Mouse (Mus musculus) hindbrain, embryonic 14.5 days (tissue): ENCODE measurements around the gene Rft1. TPM values are rescaled to one million over a fixed set of nuclear protein-coding genes. Genes with fewer than 3 reads are reported as not detected.

ENCODE experiments used
- ATAC-seq: fragments of 200-750 bp; cut with Nextera tagmentation; 2 replicates; pipeline ENCODE4 v1.8.0; 2017; ENCODE audit warnings: moderate number of reproducible peaks, mild to moderate bottlenecking, moderate TSS enrichment, moderate library complexity; ENCODE audit not compliant: low FRiP score
- DNase-seq: peaks from one replicate; pipeline ENCODE4 v3.0.0-alpha.2; 2015; ENCODE audit warnings: low spot score
- H3K27ac ChIP-seq: fragments of 300-500 bp; sonication (generic); 2 replicates; pipeline ENCODE4 v1.5.1; 2014; ENCODE audit warnings: mild to moderate bottlenecking, moderate library complexity
- H3K27me3 ChIP-seq: fragments of 300-500 bp; sonication (generic); 2 replicates; pipeline ENCODE4 v1.6.1; 2014; ENCODE audit warnings: mild to moderate bottlenecking, low read length, mixed read lengths; ENCODE audit not compliant: control insufficient read depth, insufficient read depth
- H3K36me3 ChIP-seq: fragments of 300-500 bp; sonication (generic); replicated peaks from 2 replicates; pipeline ENCODE4 v1.6.1; 2014; ENCODE audit not compliant: control insufficient read depth, insufficient read depth
- H3K4me1 ChIP-seq: fragments of 300-500 bp; sonication (generic); replicated peaks from 2 replicates; pipeline ENCODE4 v1.6.1; 2014; ENCODE audit warnings: antibody characterized with exemption, low read length, mixed read lengths; ENCODE audit not compliant: control insufficient read depth, insufficient read depth
- H3K4me2 ChIP-seq: fragments of 300-500 bp; sonication (generic); replicated peaks from 2 replicates; pipeline ENCODE4 v1.6.1; 2014; ENCODE audit warnings: mild to moderate bottlenecking, moderate library complexity
- H3K4me3 ChIP-seq: fragments of 300-500 bp; sonication (generic); replicated peaks from 2 replicates; pipeline ENCODE4 v1.5.1; 2014; ENCODE audit warnings: mild to moderate bottlenecking, low read length
- H3K9ac ChIP-seq: fragments of 300-500 bp; sonication (generic); 2 replicates; pipeline ENCODE4 v1.6.1; 2014
- H3K9me3 ChIP-seq: fragments of 300-500 bp; sonication (generic); 2 replicates; pipeline ENCODE4 v1.6.1; 2016; ENCODE audit warnings: low read length; ENCODE audit not compliant: control insufficient read depth
- WGBS: fragments of 180-500 bp; shearing (Covaris S2); extraction: QIAGEN DNeasy Blood & Tissue Kit; methylation state at CpG from one replicate; pipeline ENCODE4 v1.1.7; 2014; 5-methylcytosine and 5-hydroxymethylcytosine counted together
- polyA plus RNA-seq: library from polyadenylated mRNA; unstranded; fragments of >200 nt; fragmentation: Nextera tagmentation; extraction: Ambion mirVana; gene quantifications from 2 replicates; pipeline ENCODE4 v1.2.1, GENCODE M21; 2014

Gene Rft1
- polyA plus RNA-seq, 1 experiment from 2014 or later: 9.0 TPM

- no peak for DNase-seq
- H3K9ac ChIP-seq: no peak overlapping the region
- no peaks in the 10 kb centered on the region for H3K9me3 ChIP-seq
- H3K36me3 ChIP-seq: no peaks in the 10 kb centered on the region
- H3K4me3 ChIP-seq: peak overlapping the region; percentile 58
- ATAC-seq: no peak; the same call in 1 of the 2 replicates
- H3K27me3 ChIP-seq: peaks cover 4% of the 10 kb centered on the region; the same call in 1 of the 2 replicates
- WGBS: 55% methylated on average over 12 of the region's 12 CpGs
- H3K27ac ChIP-seq: no peak overlapping the region
- peak overlapping the region; percentile 68 for H3K4me2 ChIP-seq
- peaks cover 5% of the 10 kb centered on the region for H3K4me1 ChIP-seq
These were observed 27.1 kb upstream of the Rft1 start for GRCm38 (mm10) chr14:30626756-30627742.

GRCm38 (mm10) chr14:30628235-30628634 is 25.9 kb upstream of the Rft1 start:
- Histone ChIP-seq H3K36me3 (no peaks in the 10 kb centered on the region), H3K9ac (no peak overlapping the region), H3K4me3 (no peak overlapping the region), H3K4me1 (peaks cover 5% of the 10 kb centered on the region), H3K9me3 (no peaks in the 10 kb centered on the region), H3K4me2 (no peak overlapping the region), H3K27me3 (peaks cover 4% of the 10 kb centered on the region; the same call in 1 of the 2 replicates), H3K27ac (no peak overlapping the region)
- ATAC-seq (no peak), DNase-seq (no peak)
- WGBS: 95% methylated on average over 5 of the region's 5 CpGs

- H3K36me3 ChIP-seq: no peaks in the 10 kb centered on the region
- no peak overlapping the region for H3K27ac ChIP-seq
- no peaks in the 10 kb centered on the region for H3K9me3 ChIP-seq
- DNase-seq (no peak), ATAC-seq (no peak)
- 53% methylated on average over 4 of the region's 4 CpGs for WGBS
- H3K27me3 ChIP-seq: peaks cover 2% of the 10 kb centered on the region; the same call in 1 of the 2 replicates
- peaks cover 5% of the 10 kb centered on the region for H3K4me1 ChIP-seq
- H3K9ac ChIP-seq: no peak overlapping the region
- no peak overlapping the region for H3K4me3 ChIP-seq
- H3K4me2 ChIP-seq: no peak overlapping the region
These were observed 24.3 kb upstream of the Rft1 start for GRCm38 (mm10) chr14:30629839-30630238.

- Histone ChIP-seq H3K4me3 (no peak overlapping the region), H3K36me3 (no peaks in the 10 kb centered on the region), H3K27ac (no peak overlapping the region), H3K9ac (no peak overlapping the region), H3K27me3 (no peaks in the 10 kb centered on the region; the same call in 1 of the 2 replicates), H3K4me1 (no peaks in the 10 kb centered on the region; the same call in none of the 2 replicates), H3K9me3 (no peaks in the 10 kb centered on the region), H3K4me2 (no peak overlapping the region)
- WGBS: 78% methylated on average over 5 of the region's 5 CpGs
- ATAC-seq: no peak
- no peak for DNase-seq
These were observed 23.2 kb upstream of the Rft1 start for GRCm38 (mm10) chr14:30630811-30631576.

GRCm38 (mm10) chr14:30631834-30632233 is 22.3 kb upstream of the Rft1 start:
- Histone ChIP-seq H3K27ac (no peak overlapping the region), H3K4me1 (no peaks in the 10 kb centered on the region; the same call in 1 of the 2 replicates), H3K4me2 (no peak overlapping the region), H3K27me3 (no peaks in the 10 kb centered on the region), H3K9me3 (no peaks in the 10 kb centered on the region), H3K9ac (no peak overlapping the region), H3K36me3 (no peaks in the 10 kb centered on the region), H3K4me3 (no peak overlapping the region)
- DNase-seq (no peak), ATAC-seq (no peak)
- WGBS: 45% methylated on average over 2 of the region's 2 CpGs

GRCm38 (mm10) chr14:30633708-30634107 is 20.5 kb upstream of the Rft1 start:
- WGBS: 84% methylated on average over 7 of the region's 7 CpGs
- H3K9me3 ChIP-seq: no peaks in the 10 kb centered on the region
- no peak overlapping the region for H3K4me2 ChIP-seq
- H3K4me3 ChIP-seq: no peak overlapping the region
- H3K27ac ChIP-seq: no peak overlapping the region
- no peaks in the 10 kb centered on the region for H3K36me3 ChIP-seq
- H3K27me3 ChIP-seq: no peaks in the 10 kb centered on the region
- ATAC-seq (no peak), DNase-seq (no peak)
- H3K4me1 ChIP-seq: no peaks in the 10 kb centered on the region; the same call in 1 of the 2 replicates
- no peak overlapping the region for H3K9ac ChIP-seq

- H3K4me3 ChIP-seq: no peak overlapping the region
- no peak overlapping the region for H3K27ac ChIP-seq
- no peaks in the 10 kb centered on the region for H3K36me3 ChIP-seq
- DNase-seq: no peak
- WGBS: 88% methylated on average over 1 of the region's 1 CpGs
- no peaks in the 10 kb centered on the region for H3K9me3 ChIP-seq
- H3K4me1 ChIP-seq: no peaks in the 10 kb centered on the region; the same call in 1 of the 2 replicates
- no peak overlapping the region for H3K4me2 ChIP-seq
- ATAC-seq: no peak
- no peaks in the 10 kb centered on the region for H3K27me3 ChIP-seq
- H3K9ac ChIP-seq: no peak overlapping the region
These were observed 19.7 kb upstream of the Rft1 start for GRCm38 (mm10) chr14:30634418-30634817.

GRCm38 (mm10) chr14:30635219-30635910 is 18.8 kb upstream of the Rft1 start:
- H3K9ac ChIP-seq: no peak overlapping the region
- H3K9me3 ChIP-seq: no peaks in the 10 kb centered on the region
- H3K4me2 ChIP-seq: no peak overlapping the region
- H3K36me3 ChIP-seq: no peaks in the 10 kb centered on the region
- ATAC-seq: no peak
- DNase-seq: no peak
- no peaks in the 10 kb centered on the region for H3K27me3 ChIP-seq
- WGBS: 83% methylated on average over 13 of the region's 13 CpGs
- no peak overlapping the region for H3K27ac ChIP-seq
- no peak overlapping the region for H3K4me3 ChIP-seq
- no peaks in the 10 kb centered on the region; the same call in 1 of the 2 replicates for H3K4me1 ChIP-seq
